Mouse (Mus musculus) heart, embryonic 15.5 days (tissue): ENCODE results near the gene Lix1l. TPM values are rescaled to one million over a fixed set of nuclear protein-coding genes. Genes with fewer than 3 reads are reported as not detected.

ENCODE experiments used
- ATAC-seq: fragments of 200-750 bp; cut with Nextera tagmentation; replicated peaks from 2 replicates; pipeline ENCODE4 v1.8.0; 2017; ENCODE audit warnings: low read depth, moderate TSS enrichment; ENCODE audit not compliant: insufficient number of reproducible peaks, insufficient read depth, low FRiP score
- H3K27ac ChIP-seq: fragments of 300-500 bp; sonication (generic); 2 replicates; pipeline ENCODE4 v1.5.1; 2015; ENCODE audit warnings: mild to moderate bottlenecking, inconsistent platforms
- H3K27me3 ChIP-seq: fragments of 300-500 bp; sonication (generic); 2 replicates; pipeline ENCODE4 v1.6.1; 2015; ENCODE audit warnings: inconsistent platforms
- H3K36me3 ChIP-seq: fragments of 300-500 bp; sonication (generic); 2 replicates; pipeline ENCODE4 v1.6.1; 2015; ENCODE audit warnings: mild to moderate bottlenecking, inconsistent platforms
- H3K4me1 ChIP-seq: fragments of 300-500 bp; sonication (generic); replicated peaks from 2 replicates; pipeline ENCODE4 v1.6.1; 2015; ENCODE audit warnings: inconsistent platforms
- H3K4me2 ChIP-seq: fragments of 300-500 bp; sonication (generic); 2 replicates; pipeline ENCODE4 v1.6.1; 2015; ENCODE audit warnings: inconsistent platforms, mild to moderate bottlenecking, moderate library complexity
- H3K4me3 ChIP-seq: fragments of 300-500 bp; sonication (generic); 2 replicates; pipeline ENCODE4 v1.5.1; 2015; ENCODE audit warnings: mild to moderate bottlenecking, inconsistent platforms
- H3K9ac ChIP-seq: fragments of 300-500 bp; sonication (generic); 2 replicates; pipeline ENCODE4 v1.6.1; 2015; ENCODE audit warnings: mild to moderate bottlenecking, inconsistent platforms
- H3K9me3 ChIP-seq: fragments of 300-500 bp; sonication (generic); replicated peaks from 2 replicates; pipeline ENCODE4 v1.6.1; 2016; ENCODE audit warnings: inconsistent platforms
- WGBS: fragments of 180-500 bp; shearing (Covaris S2); methylation state at CpG from one replicate; pipeline ENCODE4 v1.1.7; 2015; ENCODE audit warnings: mixed read lengths; 5-methylcytosine and 5-hydroxymethylcytosine counted together
- polyA plus RNA-seq: library from polyadenylated mRNA; unstranded; fragments of >200 nt; fragmentation: Nextera tagmentation; extraction: Ambion mirVana; gene quantifications from 2 replicates; pipeline ENCODE4 v1.2.1, GENCODE M21; 2015

Lix1l gene
- polyA plus RNA-seq, 1 experiment from 2014 or later = 5.3 TPM

DNA sequence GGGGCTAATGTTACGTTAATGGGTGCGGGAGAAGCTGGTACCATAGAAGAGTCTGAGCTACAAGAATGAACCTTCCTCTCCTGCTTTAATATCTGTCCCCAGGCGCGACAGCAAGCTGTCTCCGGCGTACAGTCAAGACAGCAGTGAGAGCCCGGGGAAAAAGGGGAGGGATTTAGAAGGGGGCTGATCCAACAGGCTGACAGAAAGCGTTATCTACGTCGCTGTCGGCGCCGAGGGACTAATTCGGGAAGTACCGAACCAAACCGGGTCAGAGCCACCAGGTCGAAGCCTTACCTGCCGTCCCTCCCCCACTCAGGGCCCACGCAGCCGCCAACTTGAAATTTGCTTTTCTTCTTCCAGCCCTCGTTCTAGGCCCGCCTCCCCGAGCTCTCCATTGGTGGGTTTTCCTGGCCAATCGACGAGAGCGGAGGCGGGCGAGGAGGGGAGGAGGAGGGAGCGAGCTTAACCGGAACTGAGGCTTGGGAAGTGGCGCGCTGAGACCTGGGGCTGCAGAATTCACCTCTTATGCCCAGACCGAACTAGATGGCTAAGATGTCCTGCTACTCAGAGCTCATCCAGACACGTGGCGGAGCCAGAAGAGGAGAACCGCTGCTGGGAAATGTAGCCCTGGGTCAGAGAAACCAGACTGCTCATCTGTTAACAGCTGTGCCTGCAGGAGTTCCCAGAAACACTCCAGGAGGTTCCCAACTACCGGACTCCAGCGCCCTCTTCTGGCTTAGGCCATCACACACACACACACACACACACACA lies 7.0 kb upstream of the Lix1l start, which contains the start of gene Polr3gl:
Gene Polr3gl (minus strand): TSS at position 392 of the 771 bp plus-strand sequence.
- H3K9me3 ChIP-seq = no peaks in the 10 kb centered on the region
- peak within 1 kb of the TSS; percentile 85 for H3K4me3 ChIP-seq
- no peaks in the 10 kb centered on the region for H3K36me3 ChIP-seq
- H3K4me1 ChIP-seq = peaks cover 49% of the 10 kb centered on the region
- peak within 1 kb of the TSS; percentile 85 for H3K4me2 ChIP-seq
- H3K9ac ChIP-seq = peak within 1 kb of the TSS; percentile 88
- WGBS = under 1% methylated on average over 38 of the region's 38 CpGs
- H3K27me3 ChIP-seq = no peaks in the 10 kb centered on the region
- peak within 1 kb of the TSS; percentile 92 for H3K27ac ChIP-seq
- ATAC-seq = peak; percentile 83

DNA sequence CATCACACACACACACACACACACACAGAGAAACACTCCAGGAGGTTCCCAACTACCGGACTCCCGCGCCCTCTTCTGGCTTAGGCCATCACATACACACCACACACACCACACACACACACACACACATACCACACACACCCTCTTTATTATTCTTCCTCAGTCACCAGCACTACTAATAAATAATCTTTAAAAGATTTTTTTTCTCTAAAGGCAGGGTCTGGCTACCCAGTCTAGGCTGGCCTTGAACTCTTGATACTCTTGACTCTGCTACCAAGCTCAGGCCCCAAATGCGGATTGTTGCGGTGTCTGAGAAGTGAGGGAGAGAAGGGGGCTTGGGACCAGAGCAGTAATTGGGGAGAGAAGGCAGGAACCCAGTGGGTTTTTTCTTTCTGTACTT lies 6.1 kb upstream of the Lix1l start:
- peaks cover 49% of the 10 kb centered on the region for H3K4me1 ChIP-seq
- H3K27me3 ChIP-seq = no peaks in the 10 kb centered on the region
- no peaks in the 10 kb centered on the region for H3K36me3 ChIP-seq
- 82% methylated on average over 5 of the region's 5 CpGs for WGBS
- no peak for ATAC-seq
- no peak overlapping the region for H3K27ac ChIP-seq
- H3K9me3 ChIP-seq = no peaks in the 10 kb centered on the region
- no peak overlapping the region for H3K4me3 ChIP-seq
- H3K9ac ChIP-seq = no peak overlapping the region
- no peak overlapping the region for H3K4me2 ChIP-seq

DNA sequence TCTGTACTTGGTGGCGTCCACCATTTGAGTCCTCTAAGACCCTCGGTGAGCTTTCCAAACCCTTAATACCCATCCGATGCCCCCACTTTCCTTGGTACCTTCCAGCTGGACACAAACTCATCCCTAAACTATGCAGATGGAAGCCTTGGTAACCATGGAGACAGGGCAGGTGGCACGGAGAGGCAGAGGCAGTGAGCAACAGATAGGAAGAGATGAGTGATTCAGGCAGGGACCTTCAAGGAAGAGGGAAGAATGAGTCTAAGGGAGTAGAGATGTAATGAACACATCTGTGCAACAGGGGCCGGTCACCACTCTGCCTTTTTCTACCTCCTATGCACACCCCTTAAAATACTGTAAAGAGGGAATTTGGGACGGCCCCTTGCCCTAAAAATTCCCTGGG lies 5.3 kb upstream of the Lix1l start:
- H3K36me3 ChIP-seq = no peaks in the 10 kb centered on the region
- H3K4me1 ChIP-seq = peaks cover 57% of the 10 kb centered on the region
- H3K27me3 ChIP-seq = no peaks in the 10 kb centered on the region
- no peaks in the 10 kb centered on the region for H3K9me3 ChIP-seq
- ATAC-seq = no peak
- H3K9ac ChIP-seq = 0 out of 2 replicates have a peak overlapping the region, but pooled peaks have one; percentile 72
- peak overlapping the region; percentile 80 for H3K27ac ChIP-seq
- WGBS = 22% methylated on average over 6 of the region's 6 CpGs
- peak overlapping the region; percentile 90 for H3K4me2 ChIP-seq
- peak overlapping the region; percentile 64 for H3K4me3 ChIP-seq

DNA sequence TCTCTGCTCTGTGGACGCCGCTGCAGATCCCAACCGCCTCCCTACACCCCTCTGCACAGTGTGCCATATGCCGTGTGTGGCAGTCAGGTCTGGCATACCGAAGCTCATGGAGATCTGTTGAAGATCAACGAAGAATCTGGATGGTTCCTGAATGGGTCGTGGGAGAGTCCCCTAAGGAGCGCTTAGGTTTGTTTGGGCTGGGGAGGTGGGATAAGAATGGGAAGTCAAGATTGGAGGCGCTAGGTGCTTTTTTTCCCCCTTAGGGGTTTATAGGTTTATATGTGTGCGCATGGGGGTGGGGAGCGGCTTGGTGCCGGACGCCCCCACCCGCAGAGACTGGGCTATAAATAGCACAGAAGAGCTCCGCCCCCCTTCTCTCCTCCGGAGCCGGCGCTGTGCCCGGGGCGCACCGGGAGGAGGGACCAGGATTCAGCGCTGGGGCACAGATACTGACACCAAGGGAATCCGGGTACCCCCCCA lies 4.7 kb upstream of the Lix1l start, which contains the start of gene Ankrd34a:
Gene Ankrd34a (plus strand): TSS at position 409 of the 480 bp plus-strand sequence.
- ATAC-seq = no peak

DNA sequence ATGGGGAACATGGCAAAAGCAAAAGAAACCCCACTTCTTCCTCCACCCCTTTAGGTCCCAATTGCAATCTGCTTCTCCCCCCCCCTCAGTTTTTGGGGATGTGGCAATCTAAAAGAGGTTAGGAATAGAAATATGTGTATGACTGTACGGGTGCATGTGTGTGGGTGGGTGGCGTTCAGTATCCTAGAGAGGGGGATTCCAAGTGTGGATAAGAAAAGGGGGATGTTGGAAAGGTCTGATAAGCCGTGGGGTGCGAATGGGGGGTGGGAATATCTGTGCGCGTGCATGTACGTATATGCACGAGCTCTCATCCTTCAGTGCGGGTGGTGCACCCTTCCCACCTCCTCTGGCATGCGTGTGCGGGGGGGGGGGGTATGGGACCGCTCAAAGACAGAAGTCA lies 4.1 kb upstream of the Lix1l start:
- H3K4me1 ChIP-seq = peaks cover 57% of the 10 kb centered on the region
- 1% methylated on average over 12 of the region's 12 CpGs for WGBS
- H3K27ac ChIP-seq = peak overlapping the region; percentile 80
- H3K9me3 ChIP-seq = no peaks in the 10 kb centered on the region
- peak overlapping the region; percentile 64 for H3K4me3 ChIP-seq
- H3K27me3 ChIP-seq = no peaks in the 10 kb centered on the region
- H3K4me2 ChIP-seq = peak overlapping the region; percentile 90
- ATAC-seq = no peak
- no peaks in the 10 kb centered on the region for H3K36me3 ChIP-seq
- H3K9ac ChIP-seq = peak overlapping the region; percentile 72

More for the DNA sequence above, 4.7 kb upstream of the Lix1l start, which contains the start of gene Ankrd34a:
- H3K36me3 ChIP-seq = no peaks in the 10 kb centered on the region
- H3K27me3 ChIP-seq = no peaks in the 10 kb centered on the region
- peaks cover 57% of the 10 kb centered on the region for H3K4me1 ChIP-seq
- peak within 1 kb of the TSS; percentile 90 for H3K4me2 ChIP-seq
- H3K9me3 ChIP-seq = no peaks in the 10 kb centered on the region
- peak within 1 kb of the TSS; percentile 80 for H3K27ac ChIP-seq
- H3K4me3 ChIP-seq = peak within 1 kb of the TSS; percentile 64
- peak within 1 kb of the TSS; percentile 72 for H3K9ac ChIP-seq
- WGBS = 1% methylated on average over 20 of the region's 23 CpGs

DNA sequence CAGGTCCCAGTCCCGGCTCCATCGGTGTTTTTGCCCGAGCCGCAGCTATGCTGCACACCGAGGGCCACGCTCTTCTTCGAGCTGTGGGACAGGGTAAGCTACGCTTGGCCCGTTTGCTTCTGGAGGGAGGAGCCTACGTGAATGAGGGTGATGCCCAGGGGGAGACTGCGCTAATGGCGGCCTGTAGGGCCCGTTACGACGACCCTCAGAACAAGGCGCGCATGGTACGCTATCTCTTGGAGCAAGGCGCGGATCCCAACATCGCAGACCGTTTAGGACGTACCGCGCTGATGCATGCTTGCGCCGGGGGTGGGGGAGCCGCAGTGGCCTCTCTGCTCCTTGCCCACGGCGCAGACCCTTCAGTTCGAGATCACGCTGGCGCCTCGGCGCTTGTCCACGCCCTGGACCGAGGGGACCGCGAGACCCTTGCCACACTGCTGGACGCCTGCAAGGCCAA lies 3.5 kb upstream of the Lix1l start:
- no peak for ATAC-seq
- Histone ChIP-seq H3K4me1 (peaks cover 59% of the 10 kb centered on the region), H3K27me3 (no peaks in the 10 kb centered on the region), H3K36me3 (no peaks in the 10 kb centered on the region), H3K4me2 (peak overlapping the region; percentile 90), H3K27ac (peak overlapping the region; percentile 80), H3K9me3 (no peaks in the 10 kb centered on the region), H3K9ac (peak overlapping the region; percentile 72), H3K4me3 (peak overlapping the region; percentile 64)
- WGBS = under 1% methylated on average over 40 of the region's 40 CpGs

DNA sequence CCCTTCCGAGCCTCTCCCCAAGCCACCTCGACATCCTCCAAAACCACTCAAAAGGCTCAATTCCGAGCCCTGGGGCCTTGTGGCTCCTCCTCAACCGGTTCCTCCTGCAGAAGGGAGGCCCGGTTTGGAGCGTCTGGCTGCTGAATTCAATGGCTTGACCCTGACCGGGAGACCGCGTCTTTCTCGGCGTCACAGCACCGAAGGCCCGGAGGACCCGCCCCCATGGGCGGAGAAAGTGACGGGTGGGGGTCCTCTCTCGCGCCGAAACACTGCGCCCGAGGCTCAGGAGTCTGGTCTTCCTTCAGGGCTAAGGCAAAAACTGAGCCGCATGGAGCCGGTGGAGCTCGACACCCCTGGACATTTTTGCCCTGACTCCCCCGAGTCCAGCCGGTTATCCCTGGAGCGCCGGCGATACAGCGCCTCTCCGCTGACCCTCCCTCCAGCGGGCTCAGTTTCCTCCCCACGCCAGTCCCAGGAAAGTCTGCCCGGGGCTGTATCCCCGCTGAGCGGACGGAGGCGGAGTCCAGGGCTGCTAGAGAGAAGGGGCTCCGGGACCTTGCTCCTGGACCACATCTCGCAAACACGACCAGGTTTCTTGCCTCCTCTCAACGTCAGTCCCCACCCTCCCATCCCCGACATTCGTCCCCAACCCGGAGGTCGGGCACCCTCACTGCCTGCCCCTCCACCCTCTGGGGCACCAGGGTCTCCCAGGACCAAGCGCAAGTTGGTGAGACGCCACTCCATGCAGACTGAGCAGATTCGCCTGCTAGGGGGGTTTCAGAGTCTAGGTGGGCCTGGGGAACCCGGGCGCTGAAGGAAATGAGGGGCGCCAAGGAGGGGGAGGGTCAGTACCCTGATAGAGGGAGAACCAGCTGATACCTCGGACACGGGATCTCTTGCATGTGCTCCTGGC lies 2.5 kb upstream of the Lix1l start:
- 6% methylated on average over 54 of the region's 54 CpGs for WGBS
- no peaks in the 10 kb centered on the region for H3K9me3 ChIP-seq
- ATAC-seq = no peak
- no peaks in the 10 kb centered on the region for H3K36me3 ChIP-seq
- peak overlapping the region; percentile 64 for H3K4me3 ChIP-seq
- H3K4me2 ChIP-seq = peak overlapping the region; percentile 90
- H3K27ac ChIP-seq = peak overlapping the region; percentile 80
- peaks cover 59% of the 10 kb centered on the region for H3K4me1 ChIP-seq
- H3K9ac ChIP-seq = peak overlapping the region; percentile 72
- no peaks in the 10 kb centered on the region for H3K27me3 ChIP-seq

DNA sequence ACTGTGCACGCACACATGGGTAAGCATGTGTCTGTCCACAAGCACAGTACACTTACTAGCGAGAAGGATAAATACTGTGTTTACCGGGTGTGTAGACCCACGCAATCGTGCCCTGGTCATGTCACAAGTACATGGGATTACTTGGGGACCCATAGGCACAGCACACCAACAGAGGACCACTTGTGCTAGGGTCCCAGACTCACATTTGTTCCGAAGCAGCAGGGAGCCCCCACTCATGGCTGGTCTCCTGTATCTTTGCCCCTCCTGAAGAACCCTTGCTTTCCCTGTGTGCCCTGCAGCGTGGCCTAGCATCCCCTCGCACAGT lies 1.9 kb upstream of the Lix1l start:
- Histone ChIP-seq H3K27ac (no peak overlapping the region), H3K27me3 (no peaks in the 10 kb centered on the region), H3K9ac (0 out of 2 replicates have a peak overlapping the region, but pooled peaks have one; percentile 72), H3K9me3 (no peaks in the 10 kb centered on the region), H3K4me2 (peak overlapping the region; percentile 90), H3K4me1 (peaks cover 65% of the 10 kb centered on the region), H3K4me3 (no peak overlapping the region), H3K36me3 (no peaks in the 10 kb centered on the region)
- ATAC-seq = no peak
- 69% methylated on average over 8 of the region's 8 CpGs for WGBS

DNA sequence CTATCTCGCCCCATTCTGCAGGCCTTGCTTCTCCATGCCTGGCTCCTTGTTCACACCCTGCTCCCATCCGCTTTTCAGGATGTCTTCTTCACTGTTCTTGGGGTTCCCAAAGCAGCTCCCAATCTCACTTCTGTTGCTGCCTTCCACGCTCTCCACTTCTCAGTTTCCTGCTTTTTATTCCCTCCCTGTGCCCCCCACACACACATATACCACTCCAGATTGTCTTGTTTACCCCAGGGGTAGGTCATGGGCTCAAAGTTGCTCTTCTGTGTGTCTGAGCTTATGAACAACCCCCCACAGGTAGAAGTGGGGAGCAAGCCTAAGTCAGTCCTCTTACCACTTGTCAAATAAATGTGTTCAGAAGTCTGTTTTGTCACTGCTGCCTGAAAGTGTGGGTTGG lies 1.5 kb upstream of the Lix1l start:
- Histone ChIP-seq H3K4me2 (0 out of 2 replicates have a peak overlapping the region, but pooled peaks have one; percentile 90), H3K9ac (no peak overlapping the region), H3K9me3 (no peaks in the 10 kb centered on the region), H3K36me3 (no peaks in the 10 kb centered on the region), H3K4me3 (no peak overlapping the region), H3K27me3 (no peaks in the 10 kb centered on the region), H3K27ac (no peak overlapping the region), H3K4me1 (peaks cover 67% of the 10 kb centered on the region)
- WGBS = 80% methylated on average over 3 of the region's 3 CpGs
- ATAC-seq = no peak

DNA sequence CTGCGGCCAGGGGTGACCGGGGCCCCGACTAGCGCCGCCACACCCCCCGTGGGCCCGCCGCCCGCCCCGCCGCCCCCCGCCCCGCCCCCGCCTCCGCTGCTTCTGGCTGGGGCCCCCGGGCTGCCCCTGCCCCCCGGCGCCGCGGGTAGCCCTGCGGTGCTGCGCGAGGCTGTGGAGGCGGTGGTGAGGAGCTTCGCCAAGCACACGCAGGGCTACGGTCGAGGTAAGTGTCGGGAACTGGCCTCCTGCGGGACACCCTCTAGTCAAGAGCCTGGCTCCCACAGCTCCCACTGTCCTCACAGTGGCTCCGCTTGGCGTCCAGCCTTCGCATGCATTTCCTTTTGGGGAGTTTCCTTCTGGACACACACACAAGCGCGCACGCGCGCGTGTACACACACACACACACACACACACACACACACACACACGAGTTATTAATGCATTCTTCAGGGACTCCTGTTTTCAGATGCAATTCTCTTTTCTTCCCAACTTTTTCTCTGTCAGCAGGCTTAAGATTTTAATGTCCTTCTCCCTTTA lies 370 bp downstream of the Lix1l start:
- peak overlapping the region; percentile 71 for H3K4me3 ChIP-seq
- H3K4me1 ChIP-seq = peaks cover 64% of the 10 kb centered on the region
- H3K9me3 ChIP-seq = no peaks in the 10 kb centered on the region
- peak overlapping the region; percentile 76 for H3K9ac ChIP-seq
- ATAC-seq = peak; percentile 80
- WGBS = under 1% methylated on average over 40 of the region's 40 CpGs
- peak overlapping the region; percentile 97 for H3K27ac ChIP-seq
- H3K36me3 ChIP-seq = no peaks in the 10 kb centered on the region
- H3K4me2 ChIP-seq = peak overlapping the region; percentile 64
- H3K27me3 ChIP-seq = no peaks in the 10 kb centered on the region
